Mouse (Mus musculus) hindbrain, embryonic 15.5 days (tissue): Measurements from ENCODE around the gene Nup88. TPM values are rescaled to one million over a fixed set of nuclear protein-coding genes. Genes with fewer than 3 reads are reported as not detected.
"Not testable (repeated sequence)": the region's sequence is repeated elsewhere in the genome, so short reads cannot be mapped to it uniquely, and the experiment has no call there.

Source experiments
- ATAC-seq: fragments of 200-750 bp; cut with Nextera tagmentation; 2 replicates; pipeline ENCODE4 v1.8.0; 2017; ENCODE audit warnings: low read depth, moderate number of reproducible peaks, moderate TSS enrichment; ENCODE audit not compliant: low FRiP score
- H3K27ac ChIP-seq: fragments of 300-500 bp; sonication (generic); replicated peaks from 2 replicates; pipeline ENCODE4 v1.5.1; 2015; ENCODE audit warnings: mild to moderate bottlenecking, inconsistent platforms
- H3K27me3 ChIP-seq: fragments of 300-500 bp; sonication (generic); 2 replicates; pipeline ENCODE4 v1.6.1; 2015; ENCODE audit warnings: control low read depth, inconsistent platforms
- H3K36me3 ChIP-seq: fragments of 300-500 bp; sonication (generic); 2 replicates; pipeline ENCODE4 v1.6.1; 2015; ENCODE audit warnings: control low read depth, inconsistent platforms
- H3K4me1 ChIP-seq: fragments of 300-500 bp; sonication (generic); replicated peaks from 2 replicates; pipeline ENCODE4 v1.6.1; 2015; ENCODE audit warnings: control low read depth, inconsistent platforms
- H3K4me2 ChIP-seq: fragments of 300-500 bp; sonication (generic); 2 replicates; pipeline ENCODE4 v1.6.1; 2015; ENCODE audit warnings: moderate library complexity, mild to moderate bottlenecking, inconsistent platforms
- H3K4me3 ChIP-seq: fragments of 300-500 bp; sonication (generic); 2 replicates; pipeline ENCODE4 v1.5.1; 2015; ENCODE audit warnings: mild to moderate bottlenecking, inconsistent platforms
- H3K9ac ChIP-seq: fragments of 300-500 bp; sonication (generic); 2 replicates; pipeline ENCODE4 v1.6.1; 2015; ENCODE audit warnings: inconsistent platforms
- H3K9me3 ChIP-seq: fragments of 300-500 bp; sonication (generic); 2 replicates; pipeline ENCODE4 v1.6.1; 2016; ENCODE audit warnings: control low read depth, inconsistent platforms
- WGBS: fragments of 180-500 bp; shearing (Covaris S2); methylation state at CpG from one replicate; pipeline ENCODE4 v1.1.7; 2015; 5-methylcytosine and 5-hydroxymethylcytosine counted together
- polyA plus RNA-seq: library from polyadenylated mRNA; unstranded; fragments of >200 nt; fragmentation: Nextera tagmentation; extraction: Ambion mirVana; gene quantifications from 2 replicates; pipeline ENCODE4 v1.2.1, GENCODE M21; 2015

Gene Nup88
- polyA plus RNA-seq, 1 experiment from 2014 or later: 117 TPM

DNA sequence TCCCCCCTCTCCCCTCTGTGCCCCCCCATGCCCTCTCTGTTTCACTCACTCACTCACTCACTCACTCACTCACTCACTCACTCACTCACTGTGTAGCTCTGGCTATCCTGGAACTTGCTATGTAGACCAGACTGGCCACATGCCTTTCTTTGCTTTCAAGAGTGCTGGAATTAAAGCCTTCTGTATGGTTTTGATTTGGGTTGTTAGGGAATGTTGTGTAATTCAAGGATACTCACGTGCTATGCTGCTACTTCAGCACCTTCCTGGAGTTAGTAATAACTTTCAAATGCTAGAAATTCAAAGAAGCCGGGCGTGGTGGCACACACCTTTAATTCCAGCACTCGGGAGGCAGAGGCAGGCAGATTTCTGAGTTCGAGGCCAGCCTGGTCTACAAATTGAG is 71.6 kb downstream of the Nup88 start:
- not testable (repeated sequence) for H3K27me3 ChIP-seq, ATAC-seq, H3K27ac ChIP-seq, H3K4me2 ChIP-seq, H3K4me3 ChIP-seq, H3K9ac ChIP-seq, H3K9me3 ChIP-seq, H3K4me1 ChIP-seq
- WGBS: 94% methylated on average over 5 of the region's 5 CpGs
- peaks cover 40% of the 10 kb centered on the region for H3K36me3 ChIP-seq

DNA sequence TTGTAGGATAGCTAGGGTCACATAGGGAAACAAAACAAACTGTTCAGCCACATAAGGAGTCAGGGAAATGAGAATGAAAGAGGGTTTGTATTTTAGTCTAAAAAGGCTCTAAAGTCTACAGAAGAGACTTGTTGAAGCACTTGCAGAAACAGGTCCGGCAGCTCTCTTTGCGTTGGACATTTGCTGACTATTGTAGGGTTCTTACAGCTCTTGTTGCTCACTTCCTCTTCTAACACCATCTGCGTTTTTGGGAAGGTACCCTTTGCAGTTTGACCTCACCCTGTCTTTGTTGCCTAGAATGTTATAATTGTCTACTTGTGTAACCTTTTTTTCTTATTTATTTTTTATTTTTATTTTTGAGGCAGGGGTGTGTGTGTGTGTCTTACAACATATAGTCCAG is 72.1 kb downstream of the Nup88 start:
- ATAC-seq: no peak
- WGBS: 97% methylated on average over 3 of the region's 3 CpGs
- H3K4me3 ChIP-seq: no peak overlapping the region
- H3K9ac ChIP-seq: no peak overlapping the region
- peaks cover 36% of the 10 kb centered on the region for H3K36me3 ChIP-seq
- H3K4me2 ChIP-seq: no peak overlapping the region
- H3K27ac ChIP-seq: no peak overlapping the region
- no peaks in the 10 kb centered on the region for H3K27me3 ChIP-seq
- H3K9me3 ChIP-seq: no peaks in the 10 kb centered on the region
- no peaks in the 10 kb centered on the region for H3K4me1 ChIP-seq

Other genes starting within 250 kb of the Nup88 start
- gene Zfp3, start 205.8 kb downstream of the Nup88 start, polyA plus RNA-seq: 15.8 and 16.1 TPM in 2 replicates
- 0.39 TPM in 1 of 2 replicates, not detected in the other for gene Scimp, start 157.4 kb downstream of the Nup88 start, polyA plus RNA-seq
- gene Rabep1, start 125.2 kb downstream of the Nup88 start, polyA plus RNA-seq: 85.5 and 88.9 TPM in 2 replicates
- gene Rpain, start 240 bp upstream of the Nup88 start, polyA plus RNA-seq: 69.0 and 69.9 TPM in 2 replicates
- gene C1qbp, start 13.1 kb upstream of the Nup88 start, polyA plus RNA-seq: 175 and 182 TPM in 2 replicates
- gene Dhx33, start 34.5 kb upstream of the Nup88 start, polyA plus RNA-seq: 14.3 and 15.7 TPM in 2 replicates
- gene Mis12, start 49.6 kb upstream of the Nup88 start, polyA plus RNA-seq: 36.2 TPM in 2 replicates
- 29.4 and 31.7 TPM in 2 replicates for gene Derl2, start 49.9 kb upstream of the Nup88 start, polyA plus RNA-seq
- gene 6330403K07Rik, start 63.5 kb upstream of the Nup88 start, polyA plus RNA-seq: 662 and 678 TPM in 2 replicates
- 0.05 TPM in 1 of 2 replicates, not detected in the other for gene Nlrp1a, start 174.7 kb upstream of the Nup88 start, polyA plus RNA-seq